In the genomic region with DNA sequence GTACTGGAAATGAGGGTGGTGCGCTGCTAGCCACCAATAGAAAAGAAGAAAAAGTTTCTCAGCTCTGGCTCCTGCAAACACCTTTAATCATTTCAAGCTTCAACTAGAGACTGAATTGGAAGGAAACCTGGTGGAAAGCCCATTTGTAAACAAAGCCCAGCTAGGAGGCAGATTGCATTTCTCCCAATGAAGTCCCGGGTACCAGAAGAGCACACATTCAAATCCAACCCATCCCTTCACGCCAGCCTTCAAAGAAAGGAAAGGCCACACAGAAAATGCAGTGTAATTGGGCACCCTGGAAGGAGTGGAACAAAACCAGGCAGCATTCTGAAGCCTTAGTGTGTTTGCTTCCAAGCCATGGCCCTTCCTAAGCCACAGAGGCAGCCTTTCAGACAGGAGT, we compare ENCODE assay signal across 20 mouse cellular contexts.
"Had no signal": no experiment of that assay in that cellular context is flagged by ENCODE, and none has a peak within 500 bp of the region (broad histone marks: within the 10 kb centered on the region; RNA-seq: fewer than 3 reads in every experiment).

No protein-coding gene starts in this region.

- H3K9me3 ChIP-seq: limb, embryonic 10.5 days; limb, embryonic 13.5 days; liver, embryonic 12.5 days; liver, embryonic 15.5 days; lung, embryonic 15.5 days; midbrain, embryonic 10.5 days; midbrain, embryonic 13.5 days; neural tube, embryonic 13.5 days; stomach, embryonic 15.5 days had no signal

- H3K9ac ChIP-seq: limb, embryonic 13.5 days; liver, embryonic 12.5 days; liver, embryonic 15.5 days; lung, embryonic 15.5 days; midbrain, embryonic 13.5 days; neural tube, embryonic 13.5 days; stomach, embryonic 15.5 days had no signal

- DNase-seq: liver; lung, adult 18-20 months; lung, postnatal 10 days; lung, postnatal 36 days; right cerebral cortex, postnatal 25 days; spleen, adult 18-20 months; thymus, postnatal 25 days had no signal

- H3K4me2 ChIP-seq: limb, embryonic 13.5 days; liver, embryonic 12.5 days; liver, embryonic 15.5 days; lung, embryonic 15.5 days; midbrain, embryonic 13.5 days; neural tube, embryonic 13.5 days; stomach, embryonic 15.5 days had no signal

- H3K4me1 ChIP-seq: limb, embryonic 10.5 days; liver, embryonic 12.5 days; liver, embryonic 15.5 days; lung, embryonic 15.5 days; megakaryocyte, embryonic 14.5 days; stomach, embryonic 15.5 days had no signal

- H3K27me3 ChIP-seq: limb, embryonic 13.5 days; liver, embryonic 12.5 days; liver, embryonic 15.5 days; lung, embryonic 15.5 days; megakaryocyte, embryonic 14.5 days; midbrain, embryonic 13.5 days; neural tube, embryonic 13.5 days; stomach, embryonic 15.5 days had no signal

- H3K4me3 ChIP-seq: limb, embryonic 10.5 days; limb, embryonic 13.5 days; liver, embryonic 12.5 days; liver, embryonic 15.5 days; lung, embryonic 15.5 days; megakaryocyte, embryonic 14.5 days; midbrain, embryonic 10.5 days; midbrain, embryonic 13.5 days; myocyte; neural tube, embryonic 13.5 days; stomach, embryonic 15.5 days had no signal

- H3K36me3 ChIP-seq: limb, embryonic 10.5 days; limb, embryonic 13.5 days; liver, embryonic 12.5 days; liver, embryonic 15.5 days; lung, embryonic 15.5 days; midbrain, embryonic 10.5 days; midbrain, embryonic 13.5 days; neural tube, embryonic 13.5 days; stomach, embryonic 15.5 days had no signal

- ATAC-seq: liver, embryonic 12.5 days; midbrain, embryonic 13.5 days; midbrain, embryonic 16.5 days had no signal

- H3K27ac ChIP-seq: kidney, postnatal 0 days; limb, embryonic 10.5 days; limb, embryonic 13.5 days; liver, embryonic 12.5 days; liver, embryonic 15.5 days; lung, embryonic 15.5 days; midbrain, embryonic 10.5 days; midbrain, embryonic 13.5 days; neural tube, embryonic 13.5 days; stomach, embryonic 15.5 days had no signal
